Mouse (Mus musculus): ENCODE measurements around the gene Ccdc62. TPM values are rescaled to one million over a fixed set of nuclear protein-coding genes. Genes with fewer than 3 reads are reported as not detected.

Ccdc62 gene
- polyA plus RNA-seq, 1 experiment from 2014 or later, result 3.5 TPM

DNA sequence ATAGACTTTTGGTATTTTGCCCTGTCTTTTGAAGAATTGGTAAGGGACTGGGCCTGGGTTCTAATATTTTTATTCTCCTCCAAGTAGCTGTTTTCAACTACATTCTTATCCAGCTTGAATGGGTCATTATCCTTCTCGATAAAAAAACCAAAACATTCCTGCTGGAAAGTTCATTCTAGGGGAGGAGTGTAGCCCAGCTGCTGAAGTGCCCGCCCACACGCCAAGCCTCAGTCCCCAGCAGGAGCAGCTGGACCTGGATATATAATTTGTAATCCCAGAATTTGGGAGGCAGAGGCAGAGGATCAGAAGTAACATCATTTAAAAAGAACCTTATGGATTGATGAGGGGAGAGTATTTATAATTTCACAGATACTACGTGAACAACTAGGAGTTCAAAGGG is 16.1 kb downstream of the Ccdc62 start:
- 54% methylated on average over 4 of the region's 4 CpGs for WGBS
- Histone ChIP-seq H3K27me3 (no peaks in the 10 kb centered on the region), H3K9ac (replicated peaks) (no peak overlapping the region), H3K27ac (replicated peaks) (no peak overlapping the region), H3K9me3 (no peaks in the 10 kb centered on the region), H3K4me3 (no peak overlapping the region), H3K4me2 (replicated peaks) (no peak overlapping the region), H3K36me3 (no peaks in the 10 kb centered on the region), H3K4me1 (no peaks in the 10 kb centered on the region)
- ATAC-seq (replicated peaks), result no peak

DNA sequence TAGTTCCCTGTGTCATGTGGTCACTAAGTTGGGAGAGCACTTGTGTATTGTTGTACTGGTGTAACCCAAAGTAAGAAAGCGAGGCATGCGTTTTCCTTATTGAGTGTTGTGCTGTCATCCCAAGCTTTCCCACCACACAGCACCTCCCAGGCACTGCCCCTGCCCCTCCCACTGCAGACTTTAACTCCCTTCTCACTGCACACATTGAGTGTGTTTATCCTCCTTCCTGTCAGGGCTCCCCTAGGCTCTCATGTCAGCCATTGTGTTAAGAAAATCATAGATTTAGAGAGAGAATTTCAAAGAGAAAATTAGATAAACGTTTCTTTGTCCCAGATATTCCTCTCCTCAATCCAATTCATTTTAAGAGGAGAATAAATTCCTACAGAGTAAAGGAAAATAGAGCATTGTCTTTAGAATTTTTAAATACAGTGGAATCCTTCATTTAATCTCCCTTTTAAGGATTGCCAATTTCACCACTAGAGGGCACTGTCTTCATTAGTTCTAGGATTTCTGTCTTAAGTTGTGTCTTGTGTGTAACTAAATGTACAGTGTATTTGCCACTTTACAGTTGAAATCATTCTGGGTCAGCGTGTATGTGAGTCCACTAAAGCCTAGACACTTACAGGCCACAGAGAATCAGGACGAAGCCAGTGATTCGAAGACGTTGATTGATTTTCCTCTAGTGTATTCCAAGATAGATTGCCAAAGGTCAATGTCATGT is 16.7 kb downstream of the Ccdc62 start:
- no peak for ATAC-seq (replicated peaks)
- 51% methylated on average over 7 of the region's 7 CpGs for WGBS
- Histone ChIP-seq H3K27me3 (no peaks in the 10 kb centered on the region), H3K9me3 (no peaks in the 10 kb centered on the region), H3K36me3 (no peaks in the 10 kb centered on the region), H3K4me1 (no peaks in the 10 kb centered on the region), H3K4me2 (replicated peaks) (no peak overlapping the region), H3K27ac (replicated peaks) (no peak overlapping the region), H3K4me3 (no peak overlapping the region), H3K9ac (replicated peaks) (no peak overlapping the region)

DNA sequence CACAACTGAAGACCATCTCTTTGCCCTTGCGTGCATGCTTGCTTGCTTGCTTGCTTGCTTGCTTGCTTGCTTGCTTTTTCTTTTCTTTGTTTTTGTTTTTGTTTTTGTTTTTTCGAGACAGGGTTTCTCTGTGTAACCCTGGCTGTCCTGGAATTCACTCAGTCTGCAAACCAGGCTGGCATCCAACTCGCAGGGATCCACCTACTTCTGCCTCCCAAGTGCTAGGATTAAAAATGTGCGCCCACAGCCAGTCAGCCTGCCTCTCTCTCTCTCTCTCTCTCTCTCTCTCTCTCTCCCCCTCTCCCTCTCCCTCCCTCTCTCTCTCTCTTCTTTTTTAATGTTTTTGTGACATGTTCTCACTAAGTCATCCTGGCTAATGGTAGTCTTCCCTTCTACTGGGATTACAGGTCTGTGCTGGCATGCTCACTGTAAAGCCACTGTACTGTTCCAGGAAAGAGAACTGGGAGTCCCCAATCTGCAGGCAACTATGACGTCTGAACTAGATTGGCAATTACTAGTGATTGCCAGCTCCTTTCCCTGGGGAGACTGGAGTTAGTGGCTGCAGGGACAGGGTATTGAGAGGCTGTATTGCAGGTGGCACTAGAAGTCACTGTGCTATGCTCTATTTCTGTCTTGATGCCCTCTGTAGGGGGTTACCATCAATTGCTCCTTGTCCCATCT is 22.0 kb downstream of the Ccdc62 start:
- Histone ChIP-seq H3K9ac (replicated peaks) (no peak overlapping the region), H3K4me1 (no peaks in the 10 kb centered on the region), H3K4me3 (no peak overlapping the region), H3K9me3 (no peaks in the 10 kb centered on the region), H3K27me3 (no peaks in the 10 kb centered on the region), H3K27ac (replicated peaks) (no peak overlapping the region), H3K4me2 (replicated peaks) (no peak overlapping the region), H3K36me3 (no peaks in the 10 kb centered on the region)
- 59% methylated on average over 4 of the region's 5 CpGs for WGBS
- ATAC-seq (replicated peaks), result no peak

DNA sequence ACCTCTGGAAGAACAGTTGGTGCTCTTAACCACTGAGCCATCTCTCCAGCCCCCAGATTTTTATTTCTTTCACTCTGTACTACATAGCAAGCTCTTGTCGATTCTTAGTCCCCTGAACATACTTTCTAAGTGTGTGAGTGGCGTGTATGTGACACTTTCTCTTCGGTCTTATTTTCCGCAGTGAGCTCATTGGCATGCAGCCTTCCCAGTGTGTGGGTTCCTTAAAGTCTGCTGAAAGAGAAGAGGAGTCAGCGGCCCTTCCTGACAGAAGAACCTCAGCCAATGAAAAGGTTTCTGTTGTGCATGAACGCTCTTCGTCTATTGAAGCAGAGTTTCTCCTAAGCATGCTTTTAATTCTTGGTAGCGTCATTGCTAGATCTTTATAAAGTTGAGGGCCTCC is 26.7 kb downstream of the Ccdc62 start:
- H3K36me3 ChIP-seq, result no peaks in the 10 kb centered on the region
- no peaks in the 10 kb centered on the region for H3K9me3 ChIP-seq
- no peak overlapping the region for H3K27ac ChIP-seq (replicated peaks)
- H3K27me3 ChIP-seq, result no peaks in the 10 kb centered on the region
- H3K4me3 ChIP-seq, result no peak overlapping the region
- 85% methylated on average over 8 of the region's 8 CpGs for WGBS
- ATAC-seq (replicated peaks), result no peak
- no peak overlapping the region for H3K9ac ChIP-seq (replicated peaks)
- no peaks in the 10 kb centered on the region for H3K4me1 ChIP-seq
- no peak overlapping the region for H3K4me2 ChIP-seq (replicated peaks)

DNA sequence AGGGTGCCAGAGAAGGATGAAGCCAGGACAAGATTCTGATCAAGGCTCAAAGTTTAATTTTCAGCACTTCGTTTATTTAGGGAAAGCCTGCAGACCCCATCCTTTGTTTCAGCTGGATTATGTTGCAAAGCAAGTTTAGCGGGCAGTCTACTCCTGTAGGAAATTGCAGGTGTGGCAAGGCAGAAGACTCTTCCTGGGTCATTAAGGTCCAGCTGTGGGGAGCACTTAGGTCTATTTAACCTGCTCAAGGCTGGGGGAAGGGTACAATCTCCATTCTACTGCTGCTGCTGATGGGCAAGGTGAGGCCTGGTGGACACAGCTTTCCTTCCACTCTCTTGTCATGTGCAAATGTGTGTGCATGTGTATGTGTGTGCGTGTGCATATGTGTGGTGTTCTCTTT is 28.5 kb downstream of the Ccdc62 start:
- WGBS, result 79% methylated on average over 3 of the region's 3 CpGs
- ATAC-seq (replicated peaks), result no peak
- Histone ChIP-seq H3K9me3 (no peaks in the 10 kb centered on the region), H3K27me3 (no peaks in the 10 kb centered on the region), H3K4me2 (replicated peaks) (no peak overlapping the region), H3K9ac (replicated peaks) (no peak overlapping the region), H3K36me3 (no peaks in the 10 kb centered on the region), H3K4me3 (no peak overlapping the region), H3K4me1 (no peaks in the 10 kb centered on the region), H3K27ac (replicated peaks) (no peak overlapping the region)

DNA sequence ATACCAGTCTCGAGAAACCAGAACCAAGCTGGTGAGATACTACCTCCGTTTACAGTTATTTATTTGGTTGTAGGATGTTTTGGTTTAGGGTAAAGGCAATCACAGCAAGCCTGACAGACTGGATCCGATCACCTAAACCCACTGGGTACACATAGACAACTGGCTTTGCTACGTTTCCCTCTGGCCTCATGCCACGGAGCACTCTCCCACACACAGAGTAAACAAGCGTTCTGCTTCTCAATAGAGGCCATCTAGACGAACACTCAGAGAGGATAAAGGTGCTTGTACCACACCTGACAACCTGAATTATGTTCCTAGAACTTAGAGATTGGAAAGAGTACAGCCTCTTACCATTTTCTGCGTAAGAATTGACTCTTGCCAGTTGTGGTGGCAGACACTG is 29.6 kb downstream of the Ccdc62 start:
- WGBS, result 74% methylated on average over 8 of the region's 8 CpGs
- H3K36me3 ChIP-seq, result no peaks in the 10 kb centered on the region
- ATAC-seq (replicated peaks), result no peak
- H3K9me3 ChIP-seq, result no peaks in the 10 kb centered on the region
- no peak overlapping the region for H3K27ac ChIP-seq (replicated peaks)
- H3K4me1 ChIP-seq, result no peaks in the 10 kb centered on the region
- H3K27me3 ChIP-seq, result no peaks in the 10 kb centered on the region
- H3K4me2 ChIP-seq (replicated peaks), result no peak overlapping the region
- no peak overlapping the region for H3K9ac ChIP-seq (replicated peaks)
- no peak overlapping the region for H3K4me3 ChIP-seq

DNA sequence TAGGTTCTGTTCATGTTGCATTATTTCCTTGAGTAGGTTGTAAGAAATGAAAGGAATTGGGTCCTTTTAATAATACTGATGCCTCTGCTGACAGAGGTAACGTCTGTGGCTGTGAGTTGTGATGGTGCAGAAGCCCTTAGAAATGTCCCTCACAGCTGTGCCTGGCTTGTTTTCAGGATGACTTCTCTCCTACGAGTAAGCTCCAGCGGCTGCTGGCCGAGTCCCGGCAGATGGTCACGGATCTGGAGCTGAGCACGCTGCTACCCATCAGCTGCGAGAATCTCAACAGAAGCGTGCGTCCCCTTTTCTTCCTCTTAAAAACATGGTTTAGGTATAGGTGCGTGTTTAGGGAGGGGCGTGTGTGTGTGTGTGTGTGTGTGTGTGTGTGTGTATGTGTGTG is 30.6 kb downstream of the Ccdc62 start:
- no peak overlapping the region for H3K4me3 ChIP-seq
- no peak for ATAC-seq (replicated peaks)
- 90% methylated on average over 12 of the region's 12 CpGs for WGBS
- no peaks in the 10 kb centered on the region for H3K36me3 ChIP-seq
- no peak overlapping the region for H3K27ac ChIP-seq (replicated peaks)
- H3K9me3 ChIP-seq, result no peaks in the 10 kb centered on the region
- H3K4me1 ChIP-seq, result no peaks in the 10 kb centered on the region
- no peaks in the 10 kb centered on the region for H3K27me3 ChIP-seq
- H3K9ac ChIP-seq (replicated peaks), result no peak overlapping the region
- H3K4me2 ChIP-seq (replicated peaks), result no peak overlapping the region

DNA sequence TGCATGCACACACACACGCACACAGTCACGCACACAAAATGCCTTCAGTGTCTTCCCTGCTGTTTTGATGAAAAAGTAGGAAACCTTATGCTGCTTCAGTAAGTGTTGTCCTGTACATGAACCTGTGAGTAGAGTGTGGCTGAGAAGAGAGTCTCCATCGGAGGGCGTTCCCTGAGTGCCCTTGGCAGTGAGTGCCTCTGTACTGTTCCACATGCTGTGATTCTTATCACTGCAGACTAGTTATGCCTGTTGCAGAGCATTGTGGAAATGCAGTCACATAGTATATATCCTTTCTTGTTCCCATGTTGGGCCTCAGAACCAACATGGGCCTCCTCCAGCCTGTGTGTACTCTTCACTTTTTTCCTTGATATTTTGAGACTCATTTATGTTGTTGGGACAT is 33.7 kb downstream of the Ccdc62 start:
- Histone ChIP-seq H3K4me3 (no peak overlapping the region), H3K27me3 (no peaks in the 10 kb centered on the region), H3K4me1 (no peaks in the 10 kb centered on the region), H3K9ac (replicated peaks) (no peak overlapping the region), H3K27ac (replicated peaks) (no peak overlapping the region), H3K36me3 (no peaks in the 10 kb centered on the region), H3K4me2 (replicated peaks) (no peak overlapping the region), H3K9me3 (no peaks in the 10 kb centered on the region)
- no peak for ATAC-seq (replicated peaks)
- WGBS, result 94% methylated on average over 4 of the region's 4 CpGs

DNA sequence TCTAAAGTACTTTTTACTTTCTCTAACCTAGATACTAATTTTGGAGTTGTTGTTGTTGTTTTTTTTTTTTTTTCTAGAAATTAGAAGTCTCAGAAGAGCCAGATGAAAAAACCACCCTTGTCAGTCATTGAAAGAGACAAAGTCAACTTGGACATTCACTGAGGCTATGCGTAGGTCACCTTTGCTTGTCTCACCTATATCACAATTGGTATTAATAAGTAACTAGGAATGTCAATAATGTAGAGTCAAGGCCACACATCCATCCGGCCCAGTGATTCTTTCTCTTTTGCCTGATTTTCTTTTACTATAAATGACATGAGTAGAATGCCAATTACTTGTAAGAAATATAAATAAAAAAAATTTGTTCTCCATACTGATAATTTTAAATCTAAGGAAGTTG is 36.3 kb downstream of the Ccdc62 start:
- no peaks in the 10 kb centered on the region for H3K9me3 ChIP-seq
- H3K4me3 ChIP-seq, result no peak overlapping the region
- no peak overlapping the region for H3K9ac ChIP-seq (replicated peaks)
- WGBS, result 99% methylated on average over 2 of the region's 2 CpGs
- no peak overlapping the region for H3K4me2 ChIP-seq (replicated peaks)
- H3K27ac ChIP-seq (replicated peaks), result no peak overlapping the region
- no peaks in the 10 kb centered on the region for H3K4me1 ChIP-seq
- no peaks in the 10 kb centered on the region for H3K27me3 ChIP-seq
- ATAC-seq (replicated peaks), result no peak
- no peaks in the 10 kb centered on the region for H3K36me3 ChIP-seq

DNA sequence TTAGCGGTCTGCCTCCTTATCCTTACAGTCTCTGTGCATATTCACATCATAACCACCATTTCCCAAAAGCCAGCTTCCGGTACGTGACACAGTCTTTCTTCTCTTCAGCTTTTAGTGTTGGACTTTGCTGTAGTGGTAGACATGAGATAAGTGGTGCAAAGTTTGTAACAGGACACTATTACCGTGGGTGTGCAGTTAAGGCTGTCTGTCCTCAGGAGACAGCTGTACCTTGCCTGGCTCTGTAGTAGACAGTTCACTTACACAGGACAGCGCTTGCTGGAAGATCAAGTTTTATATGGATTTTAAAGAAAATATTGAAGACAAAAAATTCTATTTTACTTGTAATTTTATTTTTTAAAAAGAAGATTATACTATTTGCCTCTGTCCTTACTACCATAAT is 38.0 kb downstream of the Ccdc62 start:
- WGBS, result 85% methylated on average over 5 of the region's 5 CpGs
- Histone ChIP-seq H3K27me3 (no peaks in the 10 kb centered on the region), H3K9me3 (no peaks in the 10 kb centered on the region), H3K4me3 (no peak overlapping the region), H3K36me3 (no peaks in the 10 kb centered on the region), H3K4me1 (no peaks in the 10 kb centered on the region), H3K4me2 (replicated peaks) (no peak overlapping the region), H3K9ac (replicated peaks) (no peak overlapping the region), H3K27ac (replicated peaks) (no peak overlapping the region)
- ATAC-seq (replicated peaks), result no peak

DNA sequence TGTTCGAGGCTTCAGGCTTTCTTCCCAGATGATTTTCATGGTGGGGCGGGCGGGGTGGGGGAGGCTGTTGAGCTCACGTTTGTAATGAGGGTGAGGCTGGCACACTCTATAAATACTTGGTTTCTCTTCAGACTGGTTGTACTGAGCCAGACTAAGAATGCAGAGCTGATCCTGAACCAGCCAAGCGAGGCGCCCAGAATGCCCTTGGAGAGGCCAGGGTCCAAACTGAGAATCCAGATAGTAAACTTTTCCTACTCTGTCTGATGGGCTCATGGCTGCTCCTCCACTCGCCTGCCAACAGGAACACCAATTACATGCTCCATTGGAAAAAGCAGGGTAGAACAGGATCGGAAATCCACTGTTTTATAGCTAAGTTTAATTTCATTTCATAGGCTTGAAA is 38.7 kb downstream of the Ccdc62 start:
- Histone ChIP-seq H3K36me3 (no peaks in the 10 kb centered on the region), H3K4me1 (peaks cover 2% of the 10 kb centered on the region; the same call in 1 of the 2 replicates), H3K4me2 (replicated peaks) (no peak overlapping the region), H3K27me3 (no peaks in the 10 kb centered on the region), H3K4me3 (no peak overlapping the region), H3K27ac (replicated peaks) (no peak overlapping the region), H3K9ac (replicated peaks) (no peak overlapping the region), H3K9me3 (no peaks in the 10 kb centered on the region)
- 59% methylated on average over 8 of the region's 8 CpGs for WGBS
- ATAC-seq (replicated peaks), result no peak

DNA sequence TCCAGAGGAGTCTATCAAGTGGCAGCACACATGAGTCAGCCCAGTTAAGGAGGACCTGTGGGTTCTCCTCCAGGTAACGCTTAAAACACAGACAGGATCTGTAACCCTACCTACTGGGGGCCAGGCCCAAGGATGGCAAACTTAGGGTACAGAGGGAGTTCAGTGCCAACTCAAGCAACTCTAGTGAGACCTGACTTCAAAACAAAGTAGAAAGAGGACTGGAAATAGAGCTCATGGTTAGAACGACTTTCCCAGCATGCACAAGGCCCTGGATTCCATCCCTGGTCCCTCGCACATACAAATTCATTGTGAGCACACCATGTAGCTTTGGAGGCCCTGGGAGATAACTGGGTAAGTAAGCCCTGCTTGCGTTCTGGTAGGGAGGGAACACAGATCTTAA is 40.1 kb downstream of the Ccdc62 start:
- no peak overlapping the region for H3K27ac ChIP-seq (replicated peaks)
- WGBS, result 90% methylated on average over 4 of the region's 4 CpGs
- H3K9me3 ChIP-seq, result no peaks in the 10 kb centered on the region
- 0 out of 2 replicates have a peak, but pooled peaks cover 3% of the 10 kb centered on the region for H3K27me3 ChIP-seq
- ATAC-seq (replicated peaks), result no peak
- no peak overlapping the region for H3K9ac ChIP-seq (replicated peaks)
- peaks cover 16% of the 10 kb centered on the region for H3K4me1 ChIP-seq
- no peak overlapping the region for H3K4me2 ChIP-seq (replicated peaks)
- no peaks in the 10 kb centered on the region for H3K36me3 ChIP-seq
- no peak overlapping the region for H3K4me3 ChIP-seq

DNA sequence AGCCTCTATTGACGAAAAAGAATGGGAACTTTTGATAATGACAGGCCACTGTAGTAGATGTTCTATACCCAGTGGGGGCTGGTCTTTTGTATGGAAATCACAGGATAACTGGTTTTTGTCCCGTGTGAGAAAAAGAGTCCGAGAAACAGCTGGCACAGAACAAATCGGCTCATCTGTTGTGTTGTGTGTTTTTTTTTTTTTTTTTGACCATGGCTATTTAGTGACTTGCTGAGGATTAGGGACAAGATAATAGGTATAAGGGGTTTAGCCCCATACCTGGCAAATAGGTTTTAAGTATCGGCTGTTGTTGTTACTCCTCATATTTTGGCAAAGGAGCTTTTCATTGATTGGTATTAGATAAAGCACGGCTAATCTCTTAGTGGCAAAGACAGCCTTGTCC is 42.0 kb downstream of the Ccdc62 start:
- Histone ChIP-seq H3K36me3 (no peaks in the 10 kb centered on the region), H3K4me3 (no peak overlapping the region), H3K4me1 (peaks cover 21% of the 10 kb centered on the region), H3K9ac (replicated peaks) (no peak overlapping the region), H3K27me3 (0 out of 2 replicates have a peak, but pooled peaks cover 7% of the 10 kb centered on the region), H3K9me3 (no peaks in the 10 kb centered on the region), H3K4me2 (replicated peaks) (no peak overlapping the region), H3K27ac (replicated peaks) (no peak overlapping the region)
- no peak for ATAC-seq (replicated peaks)
- whole genome bisulfite sequencing, result 62% methylated on average over 6 of the region's 6 CpGs
